Mouse (Mus musculus): ENCODE data around the gene P2rx6.

GRCm38 (mm10) chr16:17524156-17524555 lies 37.5 kb upstream of the P2rx6 start:
- no peak for TF ChIP-seq POLR2AphosphoS5 (IDR thresholded peaks at IDR 0.05; ENCODE audit: insufficient replicate concordance, low read depth, low read length)
- no peak for TF ChIP-seq CTCF (IDR thresholded peaks at IDR 0.05; ENCODE audit: low read depth, low read length)
